Mouse (Mus musculus): ENCODE data around the gene Agpat4.

Agpat4 gene

GRCm38 (mm10) chr17:12228471-12228870 is 110.0 kb downstream of the Agpat4 start:
- no peak for ATAC-seq (ENCODE audit: low TSS enrichment)

GRCm38 (mm10) chr17:12229756-12230155 is 111.3 kb downstream of the Agpat4 start:
- no peak for ATAC-seq (ENCODE audit: low TSS enrichment)

- ATAC-seq (ENCODE audit: low TSS enrichment): peak; percentile 88
These were observed 111.7 kb downstream of the Agpat4 start for GRCm38 (mm10) chr17:12230167-12230566.

GRCm38 (mm10) chr17:12231087-12231486 is 112.6 kb downstream of the Agpat4 start:
- ATAC-seq (ENCODE audit: low TSS enrichment): no peak

GRCm38 (mm10) chr17:12232724-12233123 is 114.2 kb downstream of the Agpat4 start:
- no peak for ATAC-seq (ENCODE audit: low TSS enrichment)

- no peak for ATAC-seq (ENCODE audit: low TSS enrichment)
These were observed 122.2 kb downstream of the Agpat4 start for GRCm38 (mm10) chr17:12240701-12241100.

- no peak for ATAC-seq (ENCODE audit: low TSS enrichment)
These were observed 131.4 kb downstream of the Agpat4 start for GRCm38 (mm10) chr17:12249783-12250504.

- ATAC-seq (ENCODE audit: low TSS enrichment): no peak
These were observed 132.1 kb downstream of the Agpat4 start for GRCm38 (mm10) chr17:12250581-12250980.

- no peak for ATAC-seq (ENCODE audit: low TSS enrichment)
These were observed 137.6 kb downstream of the Agpat4 start for GRCm38 (mm10) chr17:12256142-12256541.

- ATAC-seq (ENCODE audit: low TSS enrichment): no peak
These were observed 140.0 kb downstream of the Agpat4 start for GRCm38 (mm10) chr17:12258517-12258916.

- ATAC-seq (ENCODE audit: low TSS enrichment): no peak
These were observed 141.5 kb downstream of the Agpat4 start for GRCm38 (mm10) chr17:12259957-12260356.

GRCm38 (mm10) chr17:12261376-12261775 is 142.9 kb downstream of the Agpat4 start:
- ATAC-seq (ENCODE audit: low TSS enrichment): no peak

GRCm38 (mm10) chr17:12261887-12262286 is 143.4 kb downstream of the Agpat4 start:
- no peak for ATAC-seq (ENCODE audit: low TSS enrichment)

- no peak for ATAC-seq (ENCODE audit: low TSS enrichment)
These were observed 144.3 kb downstream of the Agpat4 start for GRCm38 (mm10) chr17:12262851-12263250.

GRCm38 (mm10) chr17:12263787-12264186 is 145.3 kb downstream of the Agpat4 start:
- ATAC-seq (ENCODE audit: low TSS enrichment): no peak

GRCm38 (mm10) chr17:12264293-12264692 is 145.8 kb downstream of the Agpat4 start:
- ATAC-seq (ENCODE audit: low TSS enrichment): no peak

- ATAC-seq (ENCODE audit: low TSS enrichment): peak; percentile 90
These were observed 147.7 kb downstream of the Agpat4 start for GRCm38 (mm10) chr17:12265969-12266925.

GRCm38 (mm10) chr17:12268091-12268490 is 149.6 kb downstream of the Agpat4 start:
- no peak for ATAC-seq (ENCODE audit: low TSS enrichment)

- no peak for ATAC-seq (ENCODE audit: low TSS enrichment)
These were observed 150.0 kb downstream of the Agpat4 start for GRCm38 (mm10) chr17:12268538-12268937.

Data from frontal cortex, adult (tissue).